Mouse (Mus musculus) embryonic stem cell, embryonic (primary cell): ENCODE data around the gene Herc1.

Experiments used
- CTCF ChIA-PET, 4 experiments: fragments of 300-600 bp in 2 of 4; fragments of 350-600 bp in 2 of 4; sonication (Branson Sonifier 250); formaldehyde crosslinking; loops; one replicate each; lab custom pipeline; 2022; ENCODE audit warnings: inconsistent platforms in 2 of 4; lab: Charles Lee
- POLR2A ChIA-PET, 4 experiments: fragments of 300-600 bp in 2 of 4; fragments of 350-600 bp in 2 of 4; sonication (Branson Sonifier 250); formaldehyde crosslinking; loops; one replicate each; lab custom pipeline; 2022; ENCODE audit warnings: antibody characterized with exemption in 4 of 4, inconsistent platforms in 1 of 4; lab: Charles Lee

Gene Herc1

GRCm38 (mm10) chr9:66423492-66423891, 73.2 kb downstream of the Herc1 start:
- POLR2A ChIA-PET: no interaction called here
- CTCF ChIA-PET: no interaction called here

DNA sequence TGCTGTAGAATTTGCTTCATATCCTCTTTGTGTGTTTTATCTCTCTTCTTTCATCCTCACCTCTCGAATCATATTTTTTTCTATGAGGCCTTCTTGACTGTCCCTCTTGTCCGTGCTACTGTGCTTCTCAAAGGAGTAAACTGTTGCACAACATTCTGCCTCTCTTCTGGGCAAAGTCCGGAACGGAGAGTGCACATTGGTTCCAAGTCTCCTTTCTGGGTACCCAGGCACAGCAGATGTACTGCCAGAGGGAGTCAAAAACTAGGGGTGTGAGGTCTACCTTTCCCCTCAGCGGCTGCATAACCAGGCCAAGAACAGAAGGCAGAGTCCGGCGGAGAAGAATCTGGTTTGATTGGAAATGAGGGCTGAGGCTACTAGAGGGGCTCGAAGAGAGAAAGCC, 89.8 kb downstream of the Herc1 start:
- ChIA-PET CTCF (no interaction called here), POLR2A (no interaction called here)

DNA sequence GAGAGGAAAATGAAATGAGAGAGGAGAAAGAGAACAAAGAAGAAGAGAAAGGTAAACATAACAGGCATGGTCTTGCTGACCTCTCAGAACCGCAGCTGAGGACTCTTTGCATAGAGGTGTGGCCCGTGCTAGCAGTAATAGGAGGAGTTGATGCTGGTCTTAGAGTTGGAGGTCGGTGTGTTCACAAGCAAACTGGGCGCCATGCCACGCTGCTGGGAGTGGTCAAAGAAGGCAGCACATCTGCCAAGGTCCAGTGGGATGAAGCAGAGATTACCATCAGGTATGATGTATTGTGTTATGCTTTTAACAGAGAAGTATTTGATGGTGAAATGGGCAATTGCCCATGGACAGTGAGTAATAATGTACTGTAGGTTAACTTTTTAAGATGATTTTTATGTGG, 98.0 kb downstream of the Herc1 start:
- POLR2A ChIA-PET: no interaction called here
- CTCF ChIA-PET: no interaction called here

DNA sequence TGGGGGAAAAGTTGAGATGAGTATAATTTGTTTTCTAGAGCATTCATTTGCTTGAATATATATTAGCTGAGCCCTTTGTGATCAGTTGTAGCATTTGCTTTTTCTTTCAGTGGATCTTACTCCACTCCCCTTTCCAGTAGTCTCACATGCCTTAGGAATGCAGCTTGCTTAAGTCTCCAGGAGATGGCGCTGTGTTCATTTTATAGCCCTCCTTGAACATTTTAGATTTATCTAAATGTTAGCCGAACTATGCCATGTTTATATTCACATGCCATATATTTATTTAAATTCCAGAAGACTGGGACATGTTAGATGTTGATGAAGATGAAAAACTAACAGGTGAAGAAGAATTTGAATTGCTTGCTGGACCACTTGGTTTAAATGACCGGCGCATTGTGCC, 114.8 kb downstream of the Herc1 start:
- ChIA-PET CTCF (interaction anchor here in 2 of 4 experiments (0.6 to 1.5 kb wide), 5 partner anchors 11 to 69 kb away, joined by 3 to 5 read pairs (median 4); partner anchors contain the start of gene Fbxl22 (in 1 of the 2)), POLR2A (interaction anchor here in 2 of 4 experiments (0.5 to 1.3 kb wide), 3 partner anchors 46 to 752 kb away, joined by 3 to 4 read pairs (median 3); no protein-coding TSS in a partner anchor)

DNA sequence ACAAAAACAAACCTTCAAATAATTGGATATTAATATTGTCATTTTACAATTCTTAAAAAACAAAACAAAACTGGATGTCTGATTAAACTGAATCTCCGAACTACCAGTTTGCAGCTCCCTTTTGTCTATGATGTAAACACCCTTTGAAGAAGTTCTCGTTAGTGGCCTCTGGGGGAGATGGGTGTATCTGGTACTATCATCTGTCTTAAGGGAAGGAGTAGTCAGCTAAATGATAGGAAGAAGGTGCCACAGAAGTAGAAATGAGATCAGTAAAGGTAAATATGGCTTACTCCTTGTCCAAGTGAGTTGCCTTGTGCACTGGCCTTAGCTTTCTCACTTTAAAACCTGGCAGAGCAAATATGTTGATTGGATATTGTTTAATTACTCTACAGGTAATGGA, 127.5 kb downstream of the Herc1 start:
- ChIA-PET POLR2A (interaction anchor here in 1 of 4 experiments (0.6 kb wide), 1 partner anchor 546 kb away, joined by 4 read pairs; no protein-coding TSS in a partner anchor), CTCF (no interaction called here)

- POLR2A ChIA-PET: no interaction called here
Observed at GRCm38 (mm10) chr9:66483429-66483828, 133.2 kb downstream of the Herc1 start.

DNA sequence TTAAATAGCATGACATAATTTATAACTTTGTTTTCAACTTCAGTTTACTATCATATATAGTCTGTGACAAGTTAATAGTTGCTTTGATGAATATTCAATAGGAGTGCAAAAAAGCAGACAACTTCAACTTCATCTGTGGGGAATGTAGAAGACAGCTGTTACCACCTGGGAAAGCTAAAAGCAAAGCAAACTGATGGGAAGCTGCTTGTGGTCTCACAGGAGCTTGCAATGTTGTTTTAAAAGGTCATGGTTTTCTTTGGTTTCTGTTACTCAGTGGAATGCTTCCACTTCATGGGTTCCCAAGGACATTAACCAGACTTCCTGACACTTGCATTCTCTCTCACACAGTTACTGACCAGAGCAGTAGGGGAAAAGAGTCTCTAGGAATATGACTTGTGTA, 138.5 kb downstream of the Herc1 start:
- ChIA-PET POLR2A (no interaction called here), CTCF (no interaction called here)

More at GRCm38 (mm10) chr9:66483429-66483828, 133.2 kb downstream of the Herc1 start:
- CTCF ChIA-PET: interaction anchor here in 1 of 4 experiments (1.7 kb wide), 1 partner anchor 18 kb away, joined by 5 read pairs; no protein-coding TSS in a partner anchor

- CTCF ChIA-PET: no interaction called here
- POLR2A ChIA-PET: no interaction called here
Observed at GRCm38 (mm10) chr9:66492361-66492760, 142.1 kb downstream of the Herc1 start.

DNA sequence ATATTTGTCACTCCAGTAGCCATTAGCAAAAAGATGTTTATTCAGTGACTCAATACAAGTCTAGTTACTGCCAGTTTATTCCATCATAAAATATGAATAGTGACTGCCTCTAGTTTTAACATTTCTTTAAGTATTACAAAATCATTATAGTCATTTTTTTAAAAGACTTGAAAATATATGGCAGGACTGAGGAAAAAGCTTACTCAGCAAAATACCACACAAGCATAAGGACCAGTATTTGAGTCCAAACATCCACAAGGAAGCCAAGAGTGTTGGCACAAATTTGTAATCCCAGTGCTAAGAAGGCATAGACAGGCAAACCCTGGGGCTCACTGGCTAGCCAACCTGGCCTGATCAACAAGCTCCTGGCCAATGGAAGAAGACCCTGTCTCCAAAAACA, 143.7 kb downstream of the Herc1 start:
- ChIA-PET POLR2A (no interaction called here), CTCF (interaction anchor here in 1 of 4 experiments (0.6 kb wide), 1 partner anchor 54 kb away, joined by 3 read pairs; no protein-coding TSS in a partner anchor)

DNA sequence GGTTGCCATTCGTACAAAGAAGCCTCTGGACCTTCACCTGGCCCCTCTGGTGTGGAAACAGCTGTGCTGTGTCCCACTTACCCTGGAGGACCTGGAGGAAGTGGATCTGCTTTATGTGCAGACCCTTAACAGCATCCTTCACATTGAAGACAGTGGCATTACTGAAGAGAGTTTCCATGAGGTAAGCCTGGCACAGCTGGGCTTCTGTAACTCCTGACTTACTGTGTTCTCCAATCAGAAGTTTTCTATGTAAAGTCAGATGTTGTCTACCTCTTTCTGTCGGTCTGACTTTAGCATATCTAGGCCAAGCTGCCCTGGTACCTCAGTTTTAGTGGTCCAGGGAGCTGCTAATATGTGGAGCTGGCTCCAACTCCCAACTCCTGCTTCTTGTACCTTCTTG, 151.0 kb downstream of the Herc1 start:
- CTCF ChIA-PET: no interaction called here
- POLR2A ChIA-PET: interaction anchor here in 1 of 4 experiments (0.8 kb wide), 1 partner anchor 10 kb away, joined by 3 read pairs; no protein-coding TSS in a partner anchor

DNA sequence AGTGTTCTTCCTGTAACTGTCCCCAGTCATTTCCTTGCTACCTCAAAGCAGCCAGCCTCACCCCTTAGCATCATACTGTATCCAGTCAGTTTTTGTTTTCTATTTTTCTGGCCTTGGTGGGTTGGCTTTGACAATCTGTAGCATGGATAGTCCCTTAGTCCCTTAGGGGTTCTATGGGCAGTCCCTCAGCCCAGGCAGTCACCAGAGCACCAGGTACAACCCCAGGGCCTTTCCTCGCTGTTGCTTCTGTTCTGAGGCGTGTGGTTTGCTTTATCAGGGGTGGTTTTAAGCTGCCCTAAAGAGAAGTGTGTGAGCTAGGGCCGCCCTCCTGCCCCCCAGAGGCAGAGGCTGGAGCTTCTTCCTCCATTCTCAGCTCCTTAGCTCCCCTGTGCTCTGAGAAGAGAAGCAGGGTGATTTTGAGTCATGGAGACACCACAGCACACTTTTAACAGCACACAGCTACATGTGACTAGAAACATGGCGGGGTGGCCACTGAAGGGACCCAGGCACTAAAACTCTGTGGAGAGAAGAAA, 153.7 kb downstream of the Herc1 start:
- CTCF ChIA-PET: interaction anchor here in 2 of 4 experiments (0.5 to 1.5 kb wide), 4 partner anchors 10 to 532 kb away, joined by 3 to 6 read pairs (median 4); partner anchors contain the start of gene Fbxl22 (in 1 of the 2)
- POLR2A ChIA-PET: interaction anchor here in 2 of 4 experiments (0.6 to 1.4 kb wide), 3 partner anchors 9 to 250 kb away, joined by 3 to 7 read pairs (median 4); partner anchors contain the start of gene Fbxl22 (in 1 of the 2)

GRCm38 (mm10) chr9:66504518-66504917, 154.3 kb downstream of the Herc1 start:
- POLR2A ChIA-PET: interaction anchor here in 2 of 4 experiments (0.6 to 1.4 kb wide), 4 partner anchors 8 to 718 kb away, joined by 3 to 7 read pairs (median 4); partner anchors contain the start of gene Fbxl22 (in 1 of the 2)
- CTCF ChIA-PET: interaction anchor here in 2 of 4 experiments (0.5 to 1.5 kb wide), 3 partner anchors 10 to 158 kb away, joined by 4 to 6 read pairs (median 5); partner anchors contain the start of gene Fbxl22 (in 1 of the 2)

DNA sequence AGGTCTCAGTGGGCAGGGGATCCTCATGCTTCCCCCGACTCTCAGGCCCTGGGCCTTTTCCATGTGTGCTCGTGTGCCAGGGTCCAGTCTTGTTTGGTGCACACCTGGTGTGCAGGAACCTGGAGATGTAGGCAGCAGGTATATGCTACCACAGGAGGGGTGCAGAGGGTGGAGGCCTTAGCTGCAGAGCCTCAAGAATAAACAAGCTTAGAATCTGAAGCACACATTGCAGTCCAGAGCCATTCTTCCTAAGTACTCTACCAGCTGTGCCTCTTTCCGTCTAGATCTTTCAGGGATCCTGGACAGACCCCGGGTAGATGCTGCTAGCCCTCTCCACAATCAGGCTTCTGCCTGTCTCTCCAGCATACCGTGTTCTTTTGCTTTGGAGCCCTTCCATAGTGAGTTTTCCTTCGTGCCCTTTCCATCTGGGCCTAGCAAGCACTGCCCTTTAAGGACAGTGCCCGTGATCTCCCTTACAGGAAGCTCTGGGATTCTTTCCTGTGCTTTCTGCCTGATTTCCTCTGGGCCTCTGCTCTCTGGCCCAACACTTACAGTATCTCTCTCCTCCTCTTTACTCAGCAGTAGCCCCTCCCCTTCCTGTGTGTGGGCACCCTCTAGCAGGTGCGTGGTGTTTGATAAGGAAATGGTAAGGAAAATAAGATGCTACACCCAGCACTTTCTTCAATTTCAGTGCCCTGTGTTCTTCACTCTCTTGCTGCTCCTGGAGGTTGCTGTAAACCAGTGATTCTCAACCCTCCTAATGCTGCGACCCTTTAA, 155.1 kb downstream of the Herc1 start:
- ChIA-PET POLR2A (interaction anchor here in 2 of 4 experiments (0.6 to 1.3 kb wide), 2 partner anchors 9 to 719 kb away, joined by 3 to 4 read pairs; partner anchors contain the start of gene Fbxl22 (in 1 of the 2)), CTCF (no interaction called here)

GRCm38 (mm10) chr9:66506011-66506410, 155.8 kb downstream of the Herc1 start:
- CTCF ChIA-PET: interaction anchor here in 1 of 4 experiments (1.1 kb wide), 1 partner anchor 329 kb away, joined by 3 read pairs; no protein-coding TSS in a partner anchor
- POLR2A ChIA-PET: interaction anchor here in 1 of 4 experiments (1.3 kb wide), 1 partner anchor 9 kb away, joined by 4 read pairs; the partner anchor contains the start of gene Fbxl22

GRCm38 (mm10) chr9:66506424-66506823, 156.2 kb downstream of the Herc1 start:
- ChIA-PET POLR2A (interaction anchor here in 1 of 4 experiments (0.6 kb wide), 1 partner anchor 140 kb away, joined by 5 read pairs; no protein-coding TSS in a partner anchor), CTCF (interaction anchor here in 1 of 4 experiments (1.1 kb wide), 1 partner anchor 329 kb away, joined by 3 read pairs; no protein-coding TSS in a partner anchor)

DNA sequence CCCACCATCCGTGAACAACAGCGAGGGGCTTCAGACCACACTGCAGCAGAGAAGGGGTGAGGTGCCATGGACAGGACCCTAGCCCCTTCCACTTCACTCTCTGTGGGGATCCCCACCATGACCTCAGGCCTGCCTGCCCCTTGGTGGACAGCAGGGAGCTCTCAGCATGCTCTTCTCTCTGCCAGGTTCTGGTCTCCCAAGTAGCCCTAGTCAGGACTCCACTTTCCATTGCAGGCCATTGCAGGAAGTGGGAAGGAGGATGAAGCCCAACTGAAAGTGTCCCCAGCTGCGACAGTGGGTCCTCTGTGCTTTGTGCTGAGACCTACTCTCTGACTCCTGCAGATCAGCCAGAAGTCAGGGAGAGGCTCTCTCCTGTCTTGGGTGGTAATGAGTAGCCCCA, 157.4 kb downstream of the Herc1 start:
- POLR2A ChIA-PET: interaction anchor here in 1 of 4 experiments (0.6 kb wide), 1 partner anchor 8 kb away, joined by 3 read pairs; no protein-coding TSS in a partner anchor
- CTCF ChIA-PET: no interaction called here

GRCm38 (mm10) chr9:66508890-66509399, 158.7 kb downstream of the Herc1 start:
- ChIA-PET CTCF (no interaction called here), POLR2A (interaction anchor here in 1 of 4 experiments (1.4 kb wide), 1 partner anchor 287 kb away, joined by 6 read pairs; no protein-coding TSS in a partner anchor)

GRCm38 (mm10) chr9:66510351-66510841, 160.1 kb downstream of the Herc1 start:
- POLR2A ChIA-PET: interaction anchor here in 2 of 4 experiments (0.5 to 2.4 kb wide), 8 partner anchors 25 to 533 kb away, joined by 3 to 30 read pairs (median 4); partner anchors contain the start of genes Aph1b (in 1 of the 2) and Usp3 (in 1 of the 2)
- CTCF ChIA-PET: interaction anchor here in 1 of 4 experiments (0.7 kb wide), 1 partner anchor 533 kb away, joined by 3 read pairs; no protein-coding TSS in a partner anchor
